Mouse (Mus musculus) heart, embryonic 14.5 days (tissue): Measurements from ENCODE around the gene Sdk1. TPM values are rescaled to one million over a fixed set of nuclear protein-coding genes. Genes with fewer than 3 reads are reported as not detected.
A peak's percentile ranks its signal among the peaks of the same experiment; 100 is the strongest.

Experiments
- ATAC-seq: fragments of 200-750 bp; cut with Nextera tagmentation; 2 replicates; pipeline ENCODE4 v1.8.0; 2017; ENCODE audit warnings: low read depth, moderate TSS enrichment; ENCODE audit not compliant: insufficient number of reproducible peaks, insufficient read depth, low FRiP score
- H3K27ac ChIP-seq, 2 experiments: fragments of 200-500 bp in 1 of 2; fragments of 300-500 bp in 1 of 2; sonication (generic) in 1 of 2; replicated peaks in 1 of 2; 2 replicates each; pipeline ENCODE4 v1.5.1; 2012 to 2014; ENCODE audit warnings: low read depth in 2 of 2, low read length in 2 of 2, control low read depth in 1 of 2, mild to moderate bottlenecking in 1 of 2, mixed read lengths in 1 of 2; ENCODE audit not compliant: control insufficient read depth in 1 of 2, insufficient read depth in 1 of 2
- H3K27me3 ChIP-seq: fragments of 300-500 bp; sonication (generic); 2 replicates; pipeline ENCODE4 v1.6.1; 2014; ENCODE audit warnings: mild to moderate bottlenecking, low read length, control low read depth; ENCODE audit not compliant: control insufficient read depth, insufficient read depth
- H3K36me3 ChIP-seq: fragments of 300-500 bp; sonication (generic); 2 replicates; pipeline ENCODE4 v1.6.1; 2014; ENCODE audit warnings: mild to moderate bottlenecking, control low read depth, low read length, mixed read lengths; ENCODE audit not compliant: control insufficient read depth, insufficient read depth
- H3K4me1 ChIP-seq, 2 experiments: fragments of 200-500 bp in 1 of 2; fragments of 300-500 bp in 1 of 2; sonication (generic) in 1 of 2; 2 replicates each; pipeline ENCODE4 v1.6.1; 2012 to 2014; ENCODE audit warnings: low read length in 2 of 2, control low read depth in 1 of 2, mixed read lengths in 1 of 2; ENCODE audit not compliant: control insufficient read depth in 2 of 2, insufficient read depth in 2 of 2
- H3K4me2 ChIP-seq: fragments of 300-500 bp; sonication (generic); 2 replicates; pipeline ENCODE4 v1.6.1; 2014; ENCODE audit warnings: mild to moderate bottlenecking, low read length
- H3K4me3 ChIP-seq, 2 experiments: fragments of 200-500 bp in 1 of 2; fragments of 300-500 bp in 1 of 2; sonication (generic) in 1 of 2; 2 replicates each; pipeline ENCODE4 v1.5.1; 2012 to 2014; ENCODE audit warnings: low read length in 2 of 2, mild to moderate bottlenecking in 2 of 2, control low read depth in 1 of 2, low read depth in 1 of 2, moderate library complexity in 1 of 2; ENCODE audit not compliant: control insufficient read depth in 1 of 2, insufficient read depth in 1 of 2
- H3K9ac ChIP-seq: fragments of 300-500 bp; sonication (generic); 2 replicates; pipeline ENCODE4 v1.6.1; 2014; ENCODE audit warnings: mild to moderate bottlenecking, low read length
- H3K9me3 ChIP-seq: fragments of 300-500 bp; sonication (generic); 2 replicates; pipeline ENCODE4 v1.6.1; 2016; ENCODE audit warnings: low read length, control low read depth; ENCODE audit not compliant: control insufficient read depth
- WGBS: fragments of 180-500 bp; shearing (Covaris S2); extraction: QIAGEN DNeasy Blood & Tissue Kit; methylation state at CpG from one replicate; pipeline ENCODE4 v1.1.7; 2014; 5-methylcytosine and 5-hydroxymethylcytosine counted together
- polyA plus RNA-seq: library from polyadenylated mRNA; unstranded; fragments of >200 nt; fragmentation: Nextera tagmentation; extraction: Ambion mirVana; gene quantifications from 2 replicates; pipeline ENCODE4 v1.2.1, GENCODE M21; 2014

The Sdk1 gene
- polyA plus RNA-seq, 1 experiment from 2014 or later, result 2.5 TPM

GRCm38 (mm10) chr5:141758885-141759284, 517.6 kb downstream of the Sdk1 start:
- Histone ChIP-seq H3K4me2 (peak overlapping the region; percentile 11), H3K27ac (peak overlapping the region; percentile 79 to 86), H3K9ac (no peak overlapping the region), H3K4me3 (no peak overlapping the region), H3K27me3 (no peaks in the 10 kb centered on the region), H3K36me3 (no peaks in the 10 kb centered on the region), H3K4me1 (peaks cover 20 to 34% of the 10 kb centered on the region in 2 experiments), H3K9me3 (no peaks in the 10 kb centered on the region)
- ATAC-seq, result peak; percentile 62
- 10% methylated on average over 8 of the region's 8 CpGs for WGBS

- Histone ChIP-seq H3K4me2 (no peak overlapping the region), H3K9ac (no peak overlapping the region), H3K27ac (no peak overlapping the region), H3K36me3 (no peaks in the 10 kb centered on the region), H3K4me3 (no peak overlapping the region), H3K9me3 (no peaks in the 10 kb centered on the region), H3K4me1 (peaks cover 9 to 17% of the 10 kb centered on the region in 2 experiments), H3K27me3 (no peaks in the 10 kb centered on the region)
- 94% methylated on average over 6 of the region's 6 CpGs for WGBS
- ATAC-seq, result no peak
Observed at GRCm38 (mm10) chr5:141764111-141764510, 522.8 kb downstream of the Sdk1 start.

DNA sequence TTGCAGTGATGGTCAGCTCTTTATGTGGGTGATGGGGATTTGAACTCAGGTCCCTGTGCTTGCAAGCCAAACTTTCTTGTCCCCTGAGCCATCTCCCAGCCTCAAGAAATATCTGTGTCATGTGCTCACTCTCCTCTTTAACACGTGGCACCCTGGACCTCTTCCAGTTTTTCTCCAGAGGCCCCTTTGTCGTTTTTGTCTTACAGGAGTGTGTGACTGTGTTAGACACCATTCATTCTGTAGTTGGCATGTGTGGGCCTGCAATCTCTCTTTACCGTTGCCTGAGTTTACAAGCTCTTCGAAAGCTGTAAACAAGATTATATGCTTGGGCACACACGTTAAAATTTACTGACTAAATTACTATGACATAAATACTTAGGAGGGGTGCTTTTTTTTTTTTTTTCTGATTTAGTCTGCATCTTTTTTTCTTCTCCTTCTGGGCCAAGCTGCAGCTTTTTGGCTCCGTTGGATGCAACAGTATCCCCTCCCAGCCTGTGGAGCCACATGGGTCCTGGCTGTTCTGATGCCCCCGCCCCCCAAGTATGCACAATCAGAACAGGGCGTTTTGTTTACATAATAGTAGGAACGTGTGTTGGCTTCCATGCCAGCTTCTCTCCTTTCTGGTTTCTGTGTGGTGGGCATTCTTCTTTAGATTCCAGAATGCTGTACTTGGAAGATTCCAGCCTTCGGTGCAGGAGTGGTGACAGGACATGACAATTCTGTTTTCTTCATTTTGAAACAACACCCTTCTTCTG, 527.6 kb downstream of the Sdk1 start:
- Histone ChIP-seq H3K4me1 (peaks cover 4 to 9% of the 10 kb centered on the region in 2 experiments; a peak in 2 of 4 replicates), H3K4me3 (no peak overlapping the region), H3K36me3 (no peaks in the 10 kb centered on the region), H3K9ac (no peak overlapping the region), H3K27me3 (no peaks in the 10 kb centered on the region), H3K4me2 (no peak overlapping the region), H3K27ac (no peak overlapping the region), H3K9me3 (peaks cover 10% of the 10 kb centered on the region; the same call in 1 of the 2 replicates)
- 49% methylated on average over 10 of the region's 10 CpGs for WGBS
- no peak for ATAC-seq

DNA sequence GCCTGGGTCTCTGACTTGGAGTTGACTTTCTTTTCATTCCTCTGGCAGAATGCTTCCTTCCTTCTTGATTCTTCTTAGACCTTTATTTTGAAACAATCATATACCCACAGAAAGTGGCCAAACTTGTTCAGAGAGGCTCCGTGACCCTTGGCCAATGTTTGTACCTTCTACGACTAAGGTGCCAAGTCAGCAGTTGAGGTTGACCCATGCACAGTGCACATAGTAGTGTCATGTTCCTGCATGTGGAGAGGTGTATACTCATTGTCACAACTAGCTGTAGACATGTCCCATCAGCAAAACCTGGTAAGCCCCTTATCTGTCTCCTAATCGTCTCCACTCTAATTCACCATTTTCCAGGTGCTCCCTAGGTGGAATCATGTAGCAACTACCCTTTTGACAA, 530.2 kb downstream of the Sdk1 start:
- WGBS, result 91% methylated on average over 3 of the region's 3 CpGs
- Histone ChIP-seq H3K9me3 (peaks cover 14% of the 10 kb centered on the region; the same call in 1 of the 2 replicates), H3K27ac (no peak overlapping the region), H3K4me1 (peaks cover 0 to 4% of the 10 kb centered on the region in 2 experiments; a peak in 1 of 4 replicates), H3K36me3 (no peaks in the 10 kb centered on the region), H3K9ac (no peak overlapping the region), H3K27me3 (no peaks in the 10 kb centered on the region), H3K4me3 (no peak overlapping the region), H3K4me2 (no peak overlapping the region)
- ATAC-seq, result no peak

GRCm38 (mm10) chr5:141778231-141778630, 536.9 kb downstream of the Sdk1 start:
- 87% methylated on average over 4 of the region's 4 CpGs for WGBS
- no peaks in the 10 kb centered on the region for H3K27me3 ChIP-seq
- no peaks in the 10 kb centered on the region for H3K4me1 ChIP-seq
- no peak overlapping the region for H3K27ac ChIP-seq
- H3K9ac ChIP-seq, result no peak overlapping the region
- no peak overlapping the region for H3K4me3 ChIP-seq
- ATAC-seq, result no peak
- no peak overlapping the region for H3K4me2 ChIP-seq
- 0 out of 2 replicates have a peak, but pooled peaks cover 10% of the 10 kb centered on the region for H3K9me3 ChIP-seq
- H3K36me3 ChIP-seq, result no peaks in the 10 kb centered on the region

DNA sequence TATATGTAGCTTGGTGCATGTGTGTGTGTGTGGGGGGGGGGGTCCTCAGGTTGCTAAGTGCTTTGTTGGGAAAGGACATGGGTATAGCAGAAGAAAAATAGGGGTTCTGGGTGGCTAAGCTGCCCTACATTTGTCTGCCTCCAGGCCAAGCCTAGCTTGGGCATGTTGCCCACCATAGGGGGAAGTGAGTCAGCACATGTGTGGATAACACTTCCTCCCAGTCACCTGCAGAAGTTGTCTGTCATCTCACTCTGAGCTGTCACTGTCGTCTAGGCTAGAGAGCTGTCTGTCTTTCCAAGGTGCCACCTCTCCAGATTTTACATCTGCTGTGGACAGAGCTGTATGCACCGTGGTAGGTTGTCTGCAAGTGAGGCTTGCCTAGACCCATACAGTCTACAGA, 539.9 kb downstream of the Sdk1 start:
- H3K36me3 ChIP-seq, result no peaks in the 10 kb centered on the region
- H3K27ac ChIP-seq, result no peak overlapping the region
- H3K4me3 ChIP-seq, result no peak overlapping the region
- no peak for ATAC-seq
- no peak overlapping the region for H3K9ac ChIP-seq
- WGBS, result 42% methylated on average over 2 of the region's 2 CpGs
- no peaks in the 10 kb centered on the region for H3K9me3 ChIP-seq
- no peak overlapping the region for H3K4me2 ChIP-seq
- H3K4me1 ChIP-seq, result peaks cover 0 to 3% of the 10 kb centered on the region in 2 experiments; a peak in 1 of 4 replicates
- H3K27me3 ChIP-seq, result no peaks in the 10 kb centered on the region

GRCm38 (mm10) chr5:141782330-141782729, 541.0 kb downstream of the Sdk1 start:
- no peaks in the 10 kb centered on the region for H3K36me3 ChIP-seq
- ATAC-seq, result no peak
- H3K27me3 ChIP-seq, result no peaks in the 10 kb centered on the region
- no peak overlapping the region for H3K4me3 ChIP-seq
- no peak overlapping the region for H3K27ac ChIP-seq
- peaks cover 0 to 3% of the 10 kb centered on the region in 2 experiments; a peak in 1 of 4 replicates for H3K4me1 ChIP-seq
- H3K9ac ChIP-seq, result no peak overlapping the region
- 65% methylated on average over 5 of the region's 5 CpGs for WGBS
- no peaks in the 10 kb centered on the region for H3K9me3 ChIP-seq
- no peak overlapping the region for H3K4me2 ChIP-seq
